In the genomic region with DNA sequence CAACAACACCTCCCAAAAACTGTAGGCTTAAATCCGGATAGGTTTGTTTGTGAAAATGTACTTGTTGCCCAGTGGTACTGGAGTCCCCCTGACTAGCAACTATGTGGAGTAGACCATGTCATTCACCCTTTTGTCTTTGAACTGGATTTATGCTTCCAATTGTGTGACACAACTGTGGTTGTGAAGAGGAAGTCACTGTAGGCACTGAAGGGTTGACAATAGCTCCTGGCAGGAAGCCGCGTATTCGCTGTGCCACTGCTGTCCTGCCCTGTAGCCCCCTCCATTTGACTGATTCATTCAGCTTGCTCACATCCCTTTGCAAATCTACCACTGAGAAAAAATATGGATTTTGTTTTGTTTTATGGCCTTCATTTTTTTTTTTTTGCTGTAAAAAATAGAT, we compare ENCODE assay signal across 28 mouse cellular contexts.
A peak's percentile ranks its signal among the peaks of the same experiment; 100 is the strongest.
DNase-seq lines count a peak whose midpoint lies in the region; ATAC-seq and TF ChIP-seq lines count a peak whose summit lies in the region.
"Had no signal": no experiment of that assay in that cellular context is flagged by ENCODE, and none has a peak within 500 bp of the region (broad histone marks: within the 10 kb centered on the region; RNA-seq: fewer than 3 reads in every experiment).

No protein-coding gene starts in this region.

- WGBS in lung, postnatal 0 days, result 59% methylated on average over 4 of the region's 4 CpGs
- 53% methylated on average over 4 of the region's 4 CpGs for WGBS in lung, adult 2 months
- WGBS in thymus, adult 2 months, result 75% methylated on average over 4 of the region's 4 CpGs

- H3K4me3 ChIP-seq in lung, postnatal 0 days (ENCODE audit: low read depth, low read length), result no peak overlapping the region
- H3K4me3 ChIP-seq in lung, adult 2 months (replicated peaks; ENCODE audit: extremely low read depth, low read depth, low read length), result no peak overlapping the region
- no peak overlapping the region for H3K4me3 ChIP-seq in thymus, adult 2 months (ENCODE audit: control insufficient read depth, insufficient read depth, low read length)
- H3K4me3 ChIP-seq: forebrain, embryonic 13.5 days; intestine, embryonic 15.5 days; lung, embryonic 15.5 days; midbrain, embryonic 10.5 days; midbrain, embryonic 15.5 days; myocyte had no signal

- no peak for TF ChIP-seq POLR2A in lung, adult 2 months (IDR thresholded peaks at IDR 0.05; ENCODE audit: borderline replicate concordance, extremely low read depth, low read depth, low read length)
- no peak for TF ChIP-seq POLR2A in thymus, adult 2 months (IDR thresholded peaks at IDR 0.05; ENCODE audit: control insufficient read depth, extremely low read depth, insufficient read depth, low read length, poor library complexity)

- H3K36me3 ChIP-seq in lung, postnatal 0 days (ENCODE audit: insufficient read depth, low read length), result no peaks in the 10 kb centered on the region
- H3K36me3 ChIP-seq in thymus, adult 2 months (ENCODE audit: control insufficient read depth, insufficient read depth, low read length), result no peaks in the 10 kb centered on the region
- H3K36me3 ChIP-seq: intestine, embryonic 15.5 days; lung, embryonic 15.5 days; midbrain, embryonic 10.5 days; midbrain, embryonic 15.5 days had no signal

- no peak for ATAC-seq in lung, postnatal 0 days
- ATAC-seq: forebrain, embryonic 13.5 days; hindbrain, embryonic 16.5 days; intestine, embryonic 15.5 days; midbrain, embryonic 15.5 days had no signal

- no peak overlapping the region for H3K27ac ChIP-seq in lung, postnatal 0 days (ENCODE audit: low read length)
- H3K27ac ChIP-seq in thymus, adult 2 months (ENCODE audit: control insufficient read depth, insufficient read depth, low read length), result no peak overlapping the region
- H3K27ac ChIP-seq: forebrain, embryonic 13.5 days; intestine, embryonic 15.5 days; kidney, postnatal 0 days; liver, embryonic 14.5 days; lung, embryonic 15.5 days; midbrain, embryonic 10.5 days; midbrain, embryonic 15.5 days; stomach, postnatal 0 days had no signal

- H3K27me3 ChIP-seq in lung, postnatal 0 days (replicated peaks; ENCODE audit: insufficient read depth, low read length), result no peaks in the 10 kb centered on the region
- H3K27me3 ChIP-seq in thymus, adult 2 months (ENCODE audit: control insufficient read depth, insufficient read depth, low read length), result no peaks in the 10 kb centered on the region
- H3K27me3 ChIP-seq: forebrain, embryonic 13.5 days; intestine, embryonic 15.5 days; lung, embryonic 15.5 days; midbrain, embryonic 15.5 days had no signal

- TF ChIP-seq CTCF in lung, postnatal 0 days (IDR thresholded peaks at IDR 0.05), result no peak
- TF ChIP-seq CTCF in lung, adult 2 months (IDR thresholded peaks at IDR 0.05; ENCODE audit: insufficient read depth, low read length), result no peak
- no peak for TF ChIP-seq CTCF in thymus, adult 2 months (IDR thresholded peaks at IDR 0.05; ENCODE audit: borderline replicate concordance, control insufficient read depth, extremely low read depth, insufficient read depth, low read length, poor library complexity)

- no peaks in the 10 kb centered on the region for H3K9me3 ChIP-seq in lung, postnatal 0 days (ENCODE audit: low read length)
- H3K9me3 ChIP-seq: forebrain, embryonic 13.5 days; intestine, embryonic 15.5 days; lung, embryonic 15.5 days; midbrain, embryonic 10.5 days; midbrain, embryonic 15.5 days had no signal

- H3K4me1 ChIP-seq in lung, postnatal 0 days (ENCODE audit: insufficient read depth, low read depth, low read length), result no peaks in the 10 kb centered on the region
- H3K4me1 ChIP-seq in lung, adult 2 months (ENCODE audit: control insufficient read depth, insufficient read depth, low read length), result no peaks in the 10 kb centered on the region
- no peaks in the 10 kb centered on the region for H3K4me1 ChIP-seq in thymus, adult 2 months (replicated peaks; ENCODE audit: control insufficient read depth, insufficient read depth, low read length)
- H3K4me1 ChIP-seq: forebrain, embryonic 13.5 days; intestine, embryonic 15.5 days; lung, embryonic 15.5 days; midbrain, embryonic 10.5 days; midbrain, embryonic 15.5 days had no signal

- H3K4me2 ChIP-seq in lung, postnatal 0 days (replicated peaks; ENCODE audit: low read depth, low read length), result no peak overlapping the region
- H3K4me2 ChIP-seq: forebrain, embryonic 13.5 days; intestine, embryonic 15.5 days; lung, embryonic 15.5 days; midbrain, embryonic 15.5 days had no signal

- no peak overlapping the region for H3K9ac ChIP-seq in lung, postnatal 0 days (replicated peaks; ENCODE audit: low read depth)
- H3K9ac ChIP-seq: forebrain, embryonic 13.5 days; intestine, embryonic 15.5 days; liver, embryonic 14.5 days; lung, embryonic 15.5 days; midbrain, embryonic 15.5 days had no signal

- peak; percentile 6 for DNase-seq in embryo, embryonic 10.5 days (ENCODE audit: low spot score)
- DNase-seq in embryo, embryonic 9.5 days (ENCODE audit: extremely low spot score), result no peak
- peak; percentile 29 for DNase-seq in lung, postnatal 0 days (ENCODE audit: low spot score)
- no peak for DNase-seq in lung, adult 2 months
- DNase-seq in thymus, postnatal 0 days (ENCODE audit: low spot score), result peak; percentile 3
- DNase-seq in thymus, adult 2 months, result no peak
- no peak for DNase-seq in frontal cortex, postnatal 36 days (ENCODE audit: low spot score in 2 of 2)
- DNase-seq: adrenal gland, postnatal 25 days; cerebellum, adult 11-12 months; cerebellum, adult 9-11 months; gastrocnemius, postnatal 14 days; heart, postnatal 14 days; kidney, adult 8-10 months; kidney, postnatal 4 days; liver; right cerebral cortex, postnatal 4 days; thymus, adult 18-20 months; thymus, postnatal 4 days had no signal

- no peak for TF ChIP-seq EP300 in lung, postnatal 0 days (IDR thresholded peaks at IDR 0.05)

Comparison
In these comparisons a context has a peak if more than half of its experiments do, and no peak if none do; other contexts are left out.
1. DNase-seq: peak in embryo, embryonic 10.5 days (single experiment), lung, postnatal 0 days (single experiment) and thymus, postnatal 0 days (single experiment); none in embryo, embryonic 9.5 days (single experiment), lung, adult 2 months (single experiment), thymus, adult 2 months (single experiment) and frontal cortex, postnatal 36 days (0 of 2).